Mouse (Mus musculus): Measurements from ENCODE around the gene Sorcs3.

Gene Sorcs3

DNA sequence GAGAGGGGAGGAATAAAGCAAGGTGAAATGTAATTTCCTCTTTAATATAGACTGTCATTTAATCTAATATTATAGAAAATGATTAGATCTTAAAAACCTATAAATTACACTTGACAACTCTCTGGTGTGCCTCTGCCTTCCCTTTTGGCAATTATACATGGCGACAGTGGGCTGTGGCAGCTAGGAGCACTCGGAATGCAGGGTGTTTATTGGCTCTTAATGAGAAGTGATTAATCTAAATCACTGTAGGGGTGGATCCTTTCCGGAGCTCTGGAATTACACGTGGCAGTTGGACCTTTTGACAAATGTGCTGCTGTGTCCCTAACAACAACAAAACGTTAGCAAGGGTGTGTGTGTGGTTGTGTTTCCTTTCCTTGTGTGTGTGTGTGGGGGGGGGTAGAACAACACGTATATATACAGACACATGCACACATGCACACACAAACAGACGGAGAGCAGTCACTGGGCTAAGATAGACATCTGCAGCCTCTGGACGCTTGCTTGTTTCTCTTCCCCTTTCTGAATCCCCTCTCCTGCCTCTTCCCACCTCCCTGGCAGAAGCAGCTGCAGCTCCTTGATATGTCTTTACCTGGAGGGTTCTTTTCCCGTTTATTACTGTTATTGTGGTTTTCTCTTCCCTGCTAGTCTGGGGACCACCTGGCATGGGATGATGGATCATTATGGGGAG is 318.8 kb downstream of the Sorcs3 start:
- CTCF ChIA-PET, result no interaction called here

DNA sequence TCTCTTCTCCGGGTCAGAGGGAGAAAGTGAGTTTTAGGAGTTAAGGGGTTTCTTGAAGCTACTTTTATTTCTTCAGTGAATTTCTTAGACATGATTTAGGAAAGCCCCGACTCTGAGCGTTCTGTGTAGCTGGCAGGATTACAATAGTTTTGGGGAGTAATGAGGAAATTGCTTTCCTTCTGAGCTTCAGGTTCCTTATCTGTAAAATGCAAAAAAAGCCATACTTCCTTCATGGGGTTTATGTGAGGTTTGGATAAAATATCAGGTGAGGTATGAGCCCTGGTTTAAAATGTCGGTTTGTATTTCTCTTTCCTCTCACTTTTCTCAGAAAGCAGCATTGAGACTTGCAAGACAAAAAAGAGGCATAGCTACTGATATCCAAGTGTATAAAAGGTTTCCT is 327.8 kb downstream of the Sorcs3 start:
- CTCF ChIA-PET, result no interaction called here

DNA sequence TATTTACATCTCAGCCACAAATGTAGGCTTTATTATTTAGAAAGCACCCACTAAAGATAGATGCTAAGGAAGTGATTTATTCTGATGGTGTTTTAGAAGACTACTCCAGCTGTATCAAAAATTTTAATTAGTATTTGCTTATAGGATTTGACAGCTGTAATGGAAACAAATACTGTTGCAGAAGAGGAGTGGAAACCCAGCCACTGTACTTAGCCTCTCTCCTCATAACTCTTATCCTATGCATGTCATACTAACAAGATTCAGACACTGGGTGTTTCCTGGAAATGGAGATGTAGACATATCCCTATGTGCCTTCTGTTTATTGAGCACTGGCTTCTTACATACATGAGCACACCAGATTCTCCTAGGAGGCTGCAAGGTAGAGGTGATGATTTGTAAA is 338.5 kb downstream of the Sorcs3 start:
- CTCF ChIA-PET, result no interaction called here

DNA sequence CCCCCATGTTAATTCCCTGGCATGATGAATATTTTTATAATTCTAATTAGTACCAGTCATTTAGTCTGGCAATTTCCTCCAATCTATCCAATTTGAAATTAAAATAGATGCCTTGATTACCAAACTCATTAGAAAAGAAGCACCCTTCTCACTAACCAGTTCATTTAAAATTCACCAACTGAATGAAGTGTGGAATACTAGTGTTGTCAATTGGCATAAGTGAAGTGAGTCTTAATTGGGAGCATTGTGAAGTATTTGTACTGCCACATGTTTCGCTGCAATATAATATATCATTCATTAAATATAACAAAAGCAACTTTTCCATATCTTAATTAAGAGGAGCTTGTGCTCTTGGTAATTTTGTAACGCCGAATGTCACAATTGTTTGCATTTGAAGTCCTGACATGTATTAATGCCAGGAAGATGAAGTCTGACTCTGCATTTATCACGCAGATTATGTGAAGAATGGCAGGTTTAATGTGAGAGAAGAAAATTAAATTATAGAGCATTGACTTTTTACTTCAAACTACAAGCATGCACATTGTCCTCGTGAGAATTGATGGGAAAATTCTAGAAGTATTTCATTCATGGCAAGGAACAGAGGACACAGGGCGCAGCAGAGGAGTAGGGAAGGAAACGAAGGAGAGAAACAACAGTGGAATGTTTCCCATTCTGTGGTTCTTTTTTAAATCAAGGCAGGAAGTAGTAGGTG is 339.8 kb downstream of the Sorcs3 start:
- CTCF ChIA-PET, result no interaction called here

DNA sequence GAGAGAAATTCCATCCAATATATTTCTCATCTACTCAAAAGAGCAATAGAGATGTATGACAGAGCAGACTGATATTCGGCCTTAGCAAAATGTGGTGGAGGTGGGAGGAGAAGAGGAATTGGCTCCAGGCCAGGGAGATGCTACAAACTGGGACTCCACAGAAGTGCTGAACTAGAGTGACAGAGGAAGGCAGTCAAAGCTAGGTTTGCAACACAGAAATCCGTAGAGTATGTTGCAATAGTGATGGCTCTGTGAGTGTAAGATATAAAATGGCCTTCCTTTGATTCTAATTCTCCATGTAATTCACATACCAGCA is 340.3 kb downstream of the Sorcs3 start:
- CTCF ChIA-PET, result no interaction called here

- CTCF ChIA-PET, result no interaction called here
These were observed 342.5 kb downstream of the Sorcs3 start for GRCm38 (mm10) chr19:48548143-48548881.

DNA sequence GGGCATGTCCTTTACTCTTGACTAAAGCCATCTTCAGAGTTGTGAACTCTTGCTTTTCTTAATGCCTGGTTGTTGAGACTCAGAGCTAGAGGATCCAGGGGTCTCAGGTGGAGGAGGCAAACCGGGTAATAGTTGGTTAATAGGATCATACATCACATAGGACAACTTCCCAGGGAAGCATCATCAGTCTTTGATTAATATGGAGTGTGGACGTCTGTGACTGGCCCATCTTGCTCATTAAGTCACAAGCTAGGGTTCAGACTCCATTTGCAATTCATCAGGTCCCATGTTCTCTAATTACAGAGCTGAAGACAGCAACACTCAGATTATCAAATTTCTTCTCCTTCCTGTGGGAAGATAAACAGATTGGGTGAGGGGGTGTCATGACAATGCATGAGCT is 353.6 kb downstream of the Sorcs3 start:
- CTCF ChIA-PET, result no interaction called here

- CTCF ChIA-PET, result no interaction called here
These were observed 369.9 kb downstream of the Sorcs3 start for GRCm38 (mm10) chr19:48575736-48576135.

GRCm38 (mm10) chr19:48577169-48577568 is 371.3 kb downstream of the Sorcs3 start:
- CTCF ChIA-PET, result no interaction called here

- CTCF ChIA-PET, result no interaction called here
These were observed 379.2 kb downstream of the Sorcs3 start for GRCm38 (mm10) chr19:48584938-48585560.

- CTCF ChIA-PET, result no interaction called here
These were observed 411.1 kb downstream of the Sorcs3 start for GRCm38 (mm10) chr19:48616951-48617350.

- CTCF ChIA-PET, result no interaction called here
These were observed 425.0 kb downstream of the Sorcs3 start for GRCm38 (mm10) chr19:48630671-48631327.

GRCm38 (mm10) chr19:48642566-48642965 is 436.7 kb downstream of the Sorcs3 start:
- CTCF ChIA-PET, result no interaction called here

DNA sequence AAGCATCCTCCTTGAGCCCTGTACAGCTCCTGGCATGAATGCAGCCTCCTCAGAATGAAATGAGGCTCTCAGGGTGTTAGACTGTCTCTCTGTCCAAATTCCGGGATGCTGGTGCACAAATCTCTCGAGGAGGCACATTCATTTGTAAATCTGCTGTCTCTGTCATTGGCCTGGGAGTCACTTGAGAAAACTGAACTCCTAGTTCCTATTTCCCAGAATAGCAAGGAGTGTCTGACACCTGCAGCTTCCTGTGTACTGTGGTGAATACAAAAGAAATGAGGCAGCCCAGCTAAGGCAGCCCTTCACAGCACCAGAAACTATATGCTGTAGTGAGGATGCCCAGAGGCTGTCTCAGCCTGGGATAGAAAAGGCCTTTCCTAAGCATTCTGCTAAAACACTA is 444.1 kb downstream of the Sorcs3 start:
- CTCF ChIA-PET, result no interaction called here

DNA sequence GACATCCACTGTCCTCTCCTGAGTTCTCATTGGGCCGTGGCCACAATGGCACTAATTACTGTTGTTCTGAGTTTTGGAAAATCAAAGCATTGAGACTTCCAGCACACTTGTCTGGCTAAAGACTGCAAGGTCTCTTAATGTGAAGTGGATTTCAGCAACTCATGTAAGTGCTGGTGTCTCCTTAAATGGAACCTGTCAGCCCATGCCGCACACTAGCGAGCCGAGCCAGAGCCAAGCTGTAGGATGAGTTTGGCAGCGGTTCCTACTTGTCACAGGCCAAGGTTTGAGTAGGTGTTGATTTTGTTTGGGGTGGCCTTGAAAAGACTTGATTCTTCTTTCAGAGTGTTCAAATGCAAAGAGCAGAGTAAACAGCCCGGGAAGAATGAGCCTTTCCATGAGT is 445.8 kb downstream of the Sorcs3 start:
- CTCF ChIA-PET, result no interaction called here

DNA sequence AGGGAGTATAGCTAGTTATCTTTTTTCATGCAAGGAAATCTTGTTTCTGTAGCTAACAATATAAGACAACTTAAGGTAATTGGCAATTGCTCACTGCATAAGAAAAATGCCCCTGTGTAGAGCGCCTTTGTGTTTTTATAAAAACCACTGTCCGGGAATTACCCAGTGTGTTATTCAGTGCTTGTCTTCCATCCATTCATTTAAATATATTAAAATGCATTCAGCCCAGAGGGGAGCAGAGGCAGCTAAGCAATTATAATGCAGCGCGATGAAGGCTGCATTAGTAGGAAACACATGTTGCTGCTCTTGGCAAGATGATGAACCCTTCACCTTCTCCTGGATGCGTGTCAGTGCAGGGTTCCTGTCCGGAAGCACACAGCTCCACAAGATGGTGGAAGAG is 454.4 kb downstream of the Sorcs3 start:
- CTCF ChIA-PET, result no interaction called here

DNA sequence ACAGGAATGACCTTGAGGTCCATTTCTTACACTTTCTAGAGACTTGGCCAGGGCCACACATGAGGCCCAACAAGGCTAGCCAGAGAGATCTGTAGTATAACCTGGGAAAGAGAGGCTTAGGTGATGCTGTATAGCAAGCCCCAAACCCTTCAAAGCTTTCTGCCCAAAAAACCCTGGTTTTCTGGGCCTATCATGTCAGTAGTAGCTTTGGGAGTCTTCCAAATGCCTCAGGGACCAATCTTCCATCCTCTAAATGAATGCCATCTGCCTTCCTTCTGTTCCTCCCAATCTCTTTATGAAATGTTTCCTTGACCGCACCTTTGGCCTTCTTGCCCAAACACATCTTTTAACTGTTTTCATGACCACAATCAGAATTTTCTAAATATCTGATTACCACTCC is 474.1 kb downstream of the Sorcs3 start:
- CTCF ChIA-PET, result no interaction called here

DNA sequence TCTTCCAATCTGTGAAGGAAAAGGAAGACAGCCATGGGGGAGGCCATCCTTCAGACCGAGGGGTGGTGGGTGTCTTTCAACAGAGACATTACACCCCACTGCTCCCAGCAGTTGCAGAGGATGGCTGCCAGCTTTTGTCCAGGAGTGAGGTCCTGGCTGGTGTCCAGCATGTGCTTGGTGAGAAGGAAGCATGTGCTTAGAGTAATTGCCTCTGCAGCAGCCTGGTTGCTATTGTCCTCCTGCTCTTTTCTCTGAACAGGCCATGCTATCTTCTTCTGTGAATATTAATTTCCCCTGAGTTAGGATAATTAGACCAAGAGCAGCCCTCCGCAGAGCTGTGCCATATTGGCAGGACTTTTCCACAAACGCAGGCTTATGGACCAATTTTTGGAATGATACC is 476.7 kb downstream of the Sorcs3 start:
- CTCF ChIA-PET, result no interaction called here

DNA sequence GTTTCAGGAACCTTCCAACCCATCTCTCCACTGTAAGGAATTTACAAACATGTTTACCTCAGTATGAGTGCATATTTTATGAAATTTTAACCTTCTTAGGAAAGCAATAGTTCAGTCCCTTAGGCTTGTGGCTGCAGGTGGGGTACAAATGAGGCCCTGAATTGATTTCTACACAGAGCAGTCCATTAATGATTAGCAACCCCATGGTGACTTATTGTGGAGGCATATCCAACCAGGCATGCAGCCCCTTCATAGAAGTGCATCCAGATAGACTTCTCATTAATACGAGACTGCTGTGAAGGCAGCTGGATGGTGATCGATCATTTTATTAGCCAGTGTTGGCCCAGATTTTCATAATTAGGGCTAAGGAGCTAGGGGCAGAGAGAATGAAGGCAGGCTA is 480.5 kb downstream of the Sorcs3 start:
- CTCF ChIA-PET, result no interaction called here

- CTCF ChIA-PET, result no interaction called here
These were observed 494.4 kb downstream of the Sorcs3 start for GRCm38 (mm10) chr19:48700111-48700658.

GRCm38 (mm10) chr19:48703763-48704162 is 497.9 kb downstream of the Sorcs3 start:
- CTCF ChIA-PET, result no interaction called here

DNA sequence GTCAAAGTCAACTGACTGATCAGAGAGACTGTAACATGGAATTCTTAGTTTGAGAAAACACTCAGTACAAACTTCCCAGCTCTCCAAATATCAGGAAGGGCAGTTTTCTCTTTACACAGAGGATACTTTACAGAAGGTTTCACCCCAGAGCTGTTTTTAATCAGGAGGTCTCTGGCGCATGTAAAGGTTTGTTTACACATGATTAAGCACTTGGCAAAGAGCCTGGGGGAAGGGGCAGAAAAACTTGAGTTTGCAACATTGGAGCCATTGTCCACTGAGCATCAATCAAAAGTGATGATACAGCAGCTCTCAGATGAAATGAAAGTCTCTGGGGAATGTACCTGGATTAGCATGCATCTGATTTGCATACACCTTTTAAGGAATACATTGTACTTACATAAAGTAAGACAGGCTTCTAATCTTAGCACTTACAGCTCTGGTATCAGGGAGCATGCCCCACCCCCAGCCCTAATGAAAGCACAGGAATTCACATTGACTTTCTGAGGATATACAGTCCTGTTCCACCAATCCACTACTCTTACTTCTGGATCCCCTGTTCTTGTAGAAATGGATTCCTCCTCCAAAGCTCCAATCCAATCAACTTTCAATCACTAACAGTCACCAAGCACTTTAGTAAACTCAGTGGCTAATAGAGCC is 500.6 kb downstream of the Sorcs3 start:
- CTCF ChIA-PET, result no interaction called here
